ENCODE assay signal across 24 mouse cellular contexts in the genomic region with DNA sequence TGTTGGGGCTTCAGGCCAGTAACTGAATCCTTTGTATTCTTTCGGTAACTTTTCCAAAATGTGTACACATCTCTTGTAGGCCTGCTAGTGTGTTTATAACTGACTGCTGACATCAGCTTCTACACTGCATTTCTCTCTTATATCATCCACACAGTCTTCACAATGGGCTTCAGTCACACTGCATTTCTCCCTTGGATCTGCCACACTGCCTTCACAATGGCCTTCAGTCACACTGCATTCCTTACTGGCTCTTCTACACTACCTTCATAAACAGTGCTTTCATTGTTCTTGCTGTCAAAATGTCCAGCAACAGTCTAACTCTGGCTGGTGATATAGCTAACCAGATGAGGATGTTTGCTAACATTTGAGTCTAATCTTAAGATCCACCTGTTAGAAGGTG.
DNase-seq lines count a peak whose midpoint lies in the region; ATAC-seq and TF ChIP-seq lines count a peak whose summit lies in the region.
"Had no signal": no experiment of that assay in that cellular context is flagged by ENCODE, and none has a peak within 500 bp of the region (broad histone marks: within the 10 kb centered on the region; RNA-seq: fewer than 3 reads in every experiment).

No protein-coding gene starts in this region.

- no peak for TF ChIP-seq CTCF in kidney, adult 2 months (conservative IDR thresholded peaks at IDR 0.05; ENCODE audit: insufficient read depth, insufficient read length, low read depth, low read length)

- no peak for TF ChIP-seq POLR2A in kidney, adult 2 months (IDR thresholded peaks at IDR 0.05; ENCODE audit: low read depth, low read length)

- 59% methylated on average over 1 of the region's 1 CpGs for WGBS in embryonic facial prominence, embryonic 14.5 days
- WGBS in embryonic facial prominence, embryonic 10.5 days, result 55% methylated on average over 1 of the region's 1 CpGs
- WGBS in liver, embryonic 11.5 days, result 81% methylated on average over 1 of the region's 1 CpGs
- 76% methylated on average over 1 of the region's 1 CpGs for WGBS in liver, embryonic 12.5 days (ENCODE audit: insufficient replicate concordance)
- WGBS in midbrain, embryonic 12.5 days, result 91% methylated on average over 1 of the region's 1 CpGs
- 64% methylated on average over 1 of the region's 1 CpGs for WGBS in midbrain, embryonic 16.5 days
- 98% methylated on average over 1 of the region's 1 CpGs for WGBS in kidney, adult 2 months

- H3K9me3 ChIP-seq in embryonic facial prominence, embryonic 14.5 days (ENCODE audit: control insufficient read depth, low read length), result no peaks in the 10 kb centered on the region
- no peaks in the 10 kb centered on the region for H3K9me3 ChIP-seq in embryonic facial prominence, embryonic 10.5 days
- no peaks in the 10 kb centered on the region for H3K9me3 ChIP-seq in liver, embryonic 11.5 days (ENCODE audit: control insufficient read depth, low read length)
- H3K9me3 ChIP-seq in liver, embryonic 12.5 days (replicated peaks), result no peaks in the 10 kb centered on the region
- no peaks in the 10 kb centered on the region for H3K9me3 ChIP-seq in midbrain, embryonic 12.5 days
- no peaks in the 10 kb centered on the region for H3K9me3 ChIP-seq in midbrain, embryonic 16.5 days (replicated peaks; ENCODE audit: control insufficient read depth, low read length, poor library complexity, severe bottlenecking)
- H3K9me3 ChIP-seq: embryonic facial prominence, embryonic 12.5 days; forebrain, embryonic 12.5 days; forebrain, embryonic 15.5 days had no signal

- no peak overlapping the region for H3K4me3 ChIP-seq in embryonic facial prominence, embryonic 14.5 days (ENCODE audit: low read depth, low read length)
- no peak overlapping the region for H3K4me3 ChIP-seq in embryonic facial prominence, embryonic 10.5 days
- no peak overlapping the region for H3K4me3 ChIP-seq in liver, embryonic 11.5 days (ENCODE audit: low read depth, low read length)
- no peak overlapping the region for H3K4me3 ChIP-seq in liver, embryonic 12.5 days
- no peak overlapping the region for H3K4me3 ChIP-seq in midbrain, embryonic 12.5 days
- no peak overlapping the region for H3K4me3 ChIP-seq in midbrain, embryonic 16.5 days (ENCODE audit: low read depth, low read length)
- H3K4me3 ChIP-seq in kidney, adult 2 months (ENCODE audit: insufficient read depth, low read depth, low read length), result no peak overlapping the region
- H3K4me3 ChIP-seq: embryonic facial prominence, embryonic 12.5 days; erythroblast, embryonic 14.5 days; forebrain, embryonic 12.5 days; forebrain, embryonic 15.5 days; gastrocnemius, adult 2 months had no signal

- no peak for DNase-seq in embryonic facial prominence, embryonic 14.5 days (ENCODE audit: low spot score)
- DNase-seq in embryonic facial prominence, embryonic 10.5 days (ENCODE audit: low spot score), result no peak
- DNase-seq in liver, embryonic 11.5 days (ENCODE audit: low spot score), result no peak
- DNase-seq in mesoderm, embryonic 11.5 days (ENCODE audit: low read depth, low spot score), result peak; percentile 27
- DNase-seq in kidney, adult 2 months, result no peak
- DNase-seq: adrenal gland, postnatal 10 days; adrenal gland, postnatal 36 days; cerebellum, adult 18-20 months; cerebellum, adult 9-10 months; cerebellum, postnatal 14 days; gastrocnemius, adult 2 months; gastrocnemius, postnatal 14 days; heart, adult 11 months had no signal

- no peaks in the 10 kb centered on the region for H3K27me3 ChIP-seq in embryonic facial prominence, embryonic 14.5 days (replicated peaks; ENCODE audit: control insufficient read depth, insufficient read depth, low read length)
- no peaks in the 10 kb centered on the region for H3K27me3 ChIP-seq in embryonic facial prominence, embryonic 10.5 days (replicated peaks; ENCODE audit: low read depth, poor library complexity, severe bottlenecking)
- no peaks in the 10 kb centered on the region for H3K27me3 ChIP-seq in liver, embryonic 11.5 days (replicated peaks; ENCODE audit: control insufficient read depth, insufficient read depth, low read length)
- no peaks in the 10 kb centered on the region for H3K27me3 ChIP-seq in liver, embryonic 12.5 days (replicated peaks)
- H3K27me3 ChIP-seq in midbrain, embryonic 12.5 days, result no peaks in the 10 kb centered on the region
- H3K27me3 ChIP-seq in midbrain, embryonic 16.5 days (ENCODE audit: control insufficient read depth, insufficient read depth, low read depth, low read length), result no peaks in the 10 kb centered on the region
- no peaks in the 10 kb centered on the region for H3K27me3 ChIP-seq in kidney, adult 2 months (replicated peaks; ENCODE audit: control insufficient read depth, insufficient read depth, low read length)
- H3K27me3 ChIP-seq: embryonic facial prominence, embryonic 12.5 days; forebrain, embryonic 12.5 days; forebrain, embryonic 15.5 days; Patski had no signal

- no peaks in the 10 kb centered on the region for H3K4me1 ChIP-seq in embryonic facial prominence, embryonic 14.5 days (ENCODE audit: control insufficient read depth, insufficient read depth, low read length)
- no peaks in the 10 kb centered on the region for H3K4me1 ChIP-seq in embryonic facial prominence, embryonic 10.5 days
- H3K4me1 ChIP-seq in liver, embryonic 11.5 days (replicated peaks; ENCODE audit: control insufficient read depth, insufficient read depth, low read length), result no peaks in the 10 kb centered on the region
- no peaks in the 10 kb centered on the region for H3K4me1 ChIP-seq in liver, embryonic 12.5 days
- H3K4me1 ChIP-seq in midbrain, embryonic 12.5 days, result no peaks in the 10 kb centered on the region
- no peaks in the 10 kb centered on the region for H3K4me1 ChIP-seq in midbrain, embryonic 16.5 days (ENCODE audit: control insufficient read depth, insufficient read depth, low read length)
- H3K4me1 ChIP-seq in kidney, adult 2 months (ENCODE audit: control insufficient read depth, insufficient read depth, low read length), result no peaks in the 10 kb centered on the region
- H3K4me1 ChIP-seq: embryonic facial prominence, embryonic 12.5 days; forebrain, embryonic 12.5 days; forebrain, embryonic 15.5 days had no signal

- no peak overlapping the region for H3K27ac ChIP-seq in embryonic facial prominence, embryonic 14.5 days (replicated peaks; ENCODE audit: low read depth, low read length)
- H3K27ac ChIP-seq in embryonic facial prominence, embryonic 10.5 days (replicated peaks), result no peak overlapping the region
- H3K27ac ChIP-seq in liver, embryonic 11.5 days (ENCODE audit: low read depth, low read length), result no peak overlapping the region
- no peak overlapping the region for H3K27ac ChIP-seq in liver, embryonic 12.5 days
- no peak overlapping the region for H3K27ac ChIP-seq in midbrain, embryonic 12.5 days (replicated peaks)
- H3K27ac ChIP-seq in midbrain, embryonic 16.5 days (ENCODE audit: low read length), result no peak overlapping the region
- H3K27ac ChIP-seq in kidney, adult 2 months (ENCODE audit: insufficient read depth, low read depth, low read length), result no peak overlapping the region
- H3K27ac ChIP-seq: embryonic facial prominence, embryonic 12.5 days; forebrain, embryonic 12.5 days; forebrain, embryonic 15.5 days; gastrocnemius, adult 2 months; hindbrain, embryonic 14.5 days; hindbrain, postnatal 0 days had no signal

- H3K36me3 ChIP-seq in embryonic facial prominence, embryonic 14.5 days (ENCODE audit: control insufficient read depth, insufficient read depth, low read length), result no peaks in the 10 kb centered on the region
- no peaks in the 10 kb centered on the region for H3K36me3 ChIP-seq in embryonic facial prominence, embryonic 10.5 days (replicated peaks)
- no peaks in the 10 kb centered on the region for H3K36me3 ChIP-seq in liver, embryonic 11.5 days (ENCODE audit: control insufficient read depth, insufficient read depth, low read length)
- H3K36me3 ChIP-seq in liver, embryonic 12.5 days, result no peaks in the 10 kb centered on the region
- H3K36me3 ChIP-seq in midbrain, embryonic 12.5 days, result no peaks in the 10 kb centered on the region
- H3K36me3 ChIP-seq in midbrain, embryonic 16.5 days (ENCODE audit: control insufficient read depth, insufficient read depth, low read length), result no peaks in the 10 kb centered on the region
- H3K36me3 ChIP-seq in kidney, adult 2 months (ENCODE audit: control insufficient read depth, insufficient read depth, low read length), result no peaks in the 10 kb centered on the region
- H3K36me3 ChIP-seq: embryonic facial prominence, embryonic 12.5 days; forebrain, embryonic 12.5 days; forebrain, embryonic 15.5 days had no signal

- peak; percentile 30; the same call in 1 of the 2 replicates for ATAC-seq in embryonic facial prominence, embryonic 14.5 days (ENCODE audit: low read depth)
- 0 out of 2 replicates have a peak, but pooled peaks have one; percentile 20 for ATAC-seq in liver, embryonic 11.5 days (replicated peaks; ENCODE audit: low FRiP score)
- no peak for ATAC-seq in liver, embryonic 12.5 days
- ATAC-seq in midbrain, embryonic 12.5 days (ENCODE audit: low FRiP score, low read depth), result 0 out of 2 replicates have a peak, but pooled peaks have one; percentile 69
- no peak for ATAC-seq in midbrain, embryonic 16.5 days
- ATAC-seq: forebrain, embryonic 15.5 days; hindbrain, postnatal 0 days; Patski had no signal

- H3K9ac ChIP-seq in embryonic facial prominence, embryonic 14.5 days (ENCODE audit: low read depth, low read length), result no peak overlapping the region
- H3K9ac ChIP-seq in liver, embryonic 11.5 days (ENCODE audit: low read depth, low read length), result no peak overlapping the region
- no peak overlapping the region for H3K9ac ChIP-seq in liver, embryonic 12.5 days
- no peak overlapping the region for H3K9ac ChIP-seq in midbrain, embryonic 12.5 days (replicated peaks)
- H3K9ac ChIP-seq in midbrain, embryonic 16.5 days (ENCODE audit: low read depth, low read length), result no peak overlapping the region
- H3K9ac ChIP-seq: embryonic facial prominence, embryonic 12.5 days; forebrain, embryonic 12.5 days; forebrain, embryonic 15.5 days; hindbrain, embryonic 14.5 days had no signal

- no peak overlapping the region for H3K4me2 ChIP-seq in embryonic facial prominence, embryonic 14.5 days (ENCODE audit: low read depth, low read length)
- H3K4me2 ChIP-seq in liver, embryonic 11.5 days, result no peak overlapping the region
- no peak overlapping the region for H3K4me2 ChIP-seq in liver, embryonic 12.5 days
- H3K4me2 ChIP-seq in midbrain, embryonic 12.5 days (replicated peaks), result no peak overlapping the region
- H3K4me2 ChIP-seq in midbrain, embryonic 16.5 days (ENCODE audit: low read length), result no peak overlapping the region
- H3K4me2 ChIP-seq: embryonic facial prominence, embryonic 12.5 days; forebrain, embryonic 12.5 days; forebrain, embryonic 15.5 days; heart, embryonic 11.5 days; hindbrain, embryonic 14.5 days had no signal

Comparison
In these comparisons a context has a peak if more than half of its experiments do, and no peak if none do; other contexts are left out.
1. ATAC-seq: peak in embryonic facial prominence, embryonic 14.5 days (single experiment), liver, embryonic 11.5 days (single experiment) and midbrain, embryonic 12.5 days (single experiment); none in liver, embryonic 12.5 days (single experiment) and midbrain, embryonic 16.5 days (single experiment).